Mouse (Mus musculus) liver, embryonic 15.5 days (tissue): ENCODE data around the gene Grm6. TPM values are rescaled to one million over a fixed set of nuclear protein-coding genes. Genes with fewer than 3 reads are reported as not detected.

Experiments used
- polyA plus RNA-seq: library from polyadenylated mRNA; unstranded; fragments of >200 nt; fragmentation: Nextera tagmentation; extraction: Ambion mirVana; gene quantifications from 2 replicates; pipeline ENCODE4 v1.2.1, GENCODE M21; 2015

Grm6 gene
- polyA plus RNA-seq, 1 experiment from 2014 or later = 0.17 TPM

Other genes starting within 250 kb of the Grm6 start
- 1.4 and 1.9 TPM in 2 replicates for gene Adamts2, start 248.6 kb upstream of the Grm6 start, polyA plus RNA-seq
- 0.81 and 1.1 TPM in 2 replicates for gene Zfp354c, start 23.0 kb upstream of the Grm6 start, polyA plus RNA-seq
- 0.06 and 0.14 TPM in 2 replicates for gene Zfp879, start 9.1 kb upstream of the Grm6 start, polyA plus RNA-seq
- 0.28 and 0.30 TPM in 2 replicates for gene Zfp454, start 37.0 kb downstream of the Grm6 start, polyA plus RNA-seq
- 1.8 and 2.2 TPM in 2 replicates for gene Zfp2, start 65.5 kb downstream of the Grm6 start, polyA plus RNA-seq
- 0.14 TPM in 1 of 2 replicates, not detected in the other for gene Zfp354b, start 80.9 kb downstream of the Grm6 start, polyA plus RNA-seq
- gene 4933414I15Rik, start 93.1 kb downstream of the Grm6 start, polyA plus RNA-seq = not detected in 2 replicates
- gene Prop1, start 103.1 kb downstream of the Grm6 start, polyA plus RNA-seq = not detected in 2 replicates
- not detected in 2 replicates for gene Olfr1378, start 115.8 kb downstream of the Grm6 start, polyA plus RNA-seq
- not detected in 2 replicates for gene Olfr1377, start 131.3 kb downstream of the Grm6 start, polyA plus RNA-seq
- gene Olfr51, start 152.9 kb downstream of the Grm6 start, polyA plus RNA-seq = not detected in 2 replicates
- gene Olfr54, start 163.6 kb downstream of the Grm6 start, polyA plus RNA-seq = not detected in 2 replicates
- not detected in 2 replicates for gene Olfr1375, start 197.4 kb downstream of the Grm6 start, polyA plus RNA-seq
- 1.1 and 1.6 TPM in 2 replicates for gene Zfp354a, start 208.6 kb downstream of the Grm6 start, polyA plus RNA-seq